Mouse (Mus musculus) embryonic facial prominence, embryonic 14.5 days (tissue): ENCODE results near the gene Ednrb. TPM values are rescaled to one million over a fixed set of nuclear protein-coding genes. Genes with fewer than 3 reads are reported as not detected.
A peak's percentile ranks its signal among the peaks of the same experiment; 100 is the strongest.

ENCODE experiments used
- ATAC-seq: fragments of 200-750 bp; cut with Nextera tagmentation; 2 replicates; pipeline ENCODE4 v1.8.0; 2017; ENCODE audit warnings: low read depth, moderate number of reproducible peaks, moderate TSS enrichment
- DNase-seq: peaks from one replicate; pipeline ENCODE4 v3.0.0-alpha.2; 2015; ENCODE audit warnings: low spot score
- H3K27ac ChIP-seq: fragments of 300-500 bp; sonication (generic); replicated peaks from 2 replicates; pipeline ENCODE4 v1.5.1; 2014; ENCODE audit warnings: low read depth, mild to moderate bottlenecking, low read length, moderate library complexity
- H3K27me3 ChIP-seq: fragments of 300-500 bp; sonication (generic); replicated peaks from 2 replicates; pipeline ENCODE4 v1.6.1; 2014; ENCODE audit warnings: low read length; ENCODE audit not compliant: control insufficient read depth, insufficient read depth
- H3K36me3 ChIP-seq: fragments of 300-500 bp; sonication (generic); 2 replicates; pipeline ENCODE4 v1.6.1; 2014; ENCODE audit warnings: low read length, mixed read lengths; ENCODE audit not compliant: control insufficient read depth, insufficient read depth
- H3K4me1 ChIP-seq: fragments of 300-500 bp; sonication (generic); 2 replicates; pipeline ENCODE4 v1.6.1; 2014; ENCODE audit warnings: antibody characterized with exemption, low read length; ENCODE audit not compliant: control insufficient read depth, insufficient read depth
- H3K4me2 ChIP-seq: fragments of 300-500 bp; sonication (generic); 2 replicates; pipeline ENCODE4 v1.6.1; 2014; ENCODE audit warnings: low read depth, mild to moderate bottlenecking, low read length, moderate library complexity, mixed read lengths
- H3K4me3 ChIP-seq: fragments of 300-500 bp; sonication (generic); 2 replicates; pipeline ENCODE4 v1.5.1; 2014; ENCODE audit warnings: low read depth, mild to moderate bottlenecking, low read length
- H3K9ac ChIP-seq: fragments of 300-500 bp; sonication (generic); 2 replicates; pipeline ENCODE4 v1.6.1; 2014; ENCODE audit warnings: low read depth, mild to moderate bottlenecking, low read length, moderate library complexity, mixed read lengths
- H3K9me3 ChIP-seq: fragments of 300-500 bp; sonication (generic); 2 replicates; pipeline ENCODE4 v1.6.1; 2016; ENCODE audit warnings: low read length; ENCODE audit not compliant: control insufficient read depth
- WGBS: fragments of 180-500 bp; shearing (Covaris S2); extraction: QIAGEN DNeasy Blood & Tissue Kit; methylation state at CpG from one replicate; pipeline ENCODE4 v1.1.7; 2014; 5-methylcytosine and 5-hydroxymethylcytosine counted together
- polyA plus RNA-seq: library from polyadenylated mRNA; unstranded; fragments of >200 nt; fragmentation: Nextera tagmentation; extraction: Ambion mirVana; gene quantifications from 2 replicates; pipeline ENCODE4 v1.2.1, GENCODE M21; 2014

The Ednrb gene
- polyA plus RNA-seq, 1 experiment from 2014 or later, result 51.4 TPM

DNA sequence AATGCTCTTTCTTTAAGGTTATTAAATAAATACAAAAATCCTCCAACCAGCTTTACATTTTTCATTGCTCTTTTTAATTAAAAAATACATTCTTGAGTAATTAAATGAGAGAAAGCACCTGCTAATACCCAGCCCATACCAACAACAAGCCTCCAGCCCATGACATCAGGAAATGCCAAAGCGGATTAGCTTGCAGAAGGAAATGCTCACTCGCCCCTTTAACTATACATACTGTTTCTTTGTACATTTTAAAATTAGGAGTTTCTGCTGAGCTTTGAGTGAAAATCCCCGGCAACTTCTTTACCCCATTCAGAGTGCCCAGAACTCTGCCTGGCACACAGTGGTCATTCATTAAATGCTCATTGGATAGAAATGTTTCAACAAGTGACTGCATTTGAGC, 10.1 kb downstream of the Ednrb start:
- DNase-seq, result no peak
- H3K9me3 ChIP-seq, result no peaks in the 10 kb centered on the region

GRCm38 (mm10) chr14:103832472-103832871, 11.7 kb downstream of the Ednrb start:
- Histone ChIP-seq H3K27me3 (no peaks in the 10 kb centered on the region), H3K4me1 (no peaks in the 10 kb centered on the region; the same call in 1 of the 2 replicates), H3K4me3 (no peak overlapping the region), H3K9ac (no peak overlapping the region), H3K9me3 (no peaks in the 10 kb centered on the region), H3K27ac (no peak overlapping the region), H3K4me2 (no peak overlapping the region), H3K36me3 (no peaks in the 10 kb centered on the region)
- DNase-seq (no peak), ATAC-seq (no peak)
- WGBS, result 79% methylated on average over 4 of the region's 4 CpGs

More for the DNA sequence above, 10.1 kb downstream of the Ednrb start:
- 59% methylated on average over 3 of the region's 3 CpGs for WGBS
- H3K9ac ChIP-seq, result no peak overlapping the region
- no peaks in the 10 kb centered on the region; the same call in 1 of the 2 replicates for H3K4me1 ChIP-seq
- no peak overlapping the region for H3K4me2 ChIP-seq
- H3K27ac ChIP-seq, result no peak overlapping the region
- no peaks in the 10 kb centered on the region for H3K27me3 ChIP-seq
- no peaks in the 10 kb centered on the region for H3K36me3 ChIP-seq
- no peak for ATAC-seq
- no peak overlapping the region for H3K4me3 ChIP-seq

- H3K9me3 ChIP-seq, result no peaks in the 10 kb centered on the region
- WGBS, result 76% methylated on average over 5 of the region's 5 CpGs
- no peaks in the 10 kb centered on the region for H3K36me3 ChIP-seq
- no peaks in the 10 kb centered on the region for H3K4me1 ChIP-seq
- no peak overlapping the region for H3K9ac ChIP-seq
- H3K4me3 ChIP-seq, result no peak overlapping the region
- no peaks in the 10 kb centered on the region for H3K27me3 ChIP-seq
- ATAC-seq (no peak), DNase-seq (no peak)
- no peak overlapping the region for H3K4me2 ChIP-seq
- H3K27ac ChIP-seq, result no peak overlapping the region
Measured at GRCm38 (mm10) chr14:103831007-103831406, 13.2 kb downstream of the Ednrb start.

- Histone ChIP-seq H3K4me3 (no peak overlapping the region), H3K27ac (no peak overlapping the region), H3K36me3 (no peaks in the 10 kb centered on the region), H3K4me2 (no peak overlapping the region), H3K9ac (no peak overlapping the region), H3K27me3 (no peaks in the 10 kb centered on the region), H3K9me3 (no peaks in the 10 kb centered on the region), H3K4me1 (no peaks in the 10 kb centered on the region)
- no peak for ATAC-seq
- WGBS, result 84% methylated on average over 9 of the region's 9 CpGs
- no peak for DNase-seq
Measured at GRCm38 (mm10) chr14:103826343-103826742, 17.9 kb downstream of the Ednrb start.

- Histone ChIP-seq H3K9me3 (no peaks in the 10 kb centered on the region), H3K4me1 (no peaks in the 10 kb centered on the region), H3K4me2 (no peak overlapping the region), H3K27me3 (no peaks in the 10 kb centered on the region), H3K27ac (no peak overlapping the region), H3K9ac (no peak overlapping the region), H3K4me3 (no peak overlapping the region), H3K36me3 (no peaks in the 10 kb centered on the region)
- DNase-seq (no peak), ATAC-seq (no peak)
- 91% methylated on average over 5 of the region's 5 CpGs for WGBS
Measured at GRCm38 (mm10) chr14:103825934-103826333, 18.3 kb downstream of the Ednrb start.

GRCm38 (mm10) chr14:103823501-103823900, 20.7 kb downstream of the Ednrb start:
- H3K27ac ChIP-seq, result no peak overlapping the region
- H3K36me3 ChIP-seq, result no peaks in the 10 kb centered on the region
- no peak overlapping the region for H3K9ac ChIP-seq
- no peaks in the 10 kb centered on the region for H3K9me3 ChIP-seq
- H3K4me3 ChIP-seq, result no peak overlapping the region
- H3K4me1 ChIP-seq, result no peaks in the 10 kb centered on the region
- no peaks in the 10 kb centered on the region for H3K27me3 ChIP-seq
- DNase-seq (no peak), ATAC-seq (no peak)
- no peak overlapping the region for H3K4me2 ChIP-seq
- 43% methylated on average over 7 of the region's 7 CpGs for WGBS

- H3K4me3 ChIP-seq, result no peak overlapping the region
- H3K9ac ChIP-seq, result no peak overlapping the region
- 53% methylated on average over 1 of the region's 1 CpGs for WGBS
Measured at GRCm38 (mm10) chr14:103822590-103822989, 21.6 kb downstream of the Ednrb start.

DNA sequence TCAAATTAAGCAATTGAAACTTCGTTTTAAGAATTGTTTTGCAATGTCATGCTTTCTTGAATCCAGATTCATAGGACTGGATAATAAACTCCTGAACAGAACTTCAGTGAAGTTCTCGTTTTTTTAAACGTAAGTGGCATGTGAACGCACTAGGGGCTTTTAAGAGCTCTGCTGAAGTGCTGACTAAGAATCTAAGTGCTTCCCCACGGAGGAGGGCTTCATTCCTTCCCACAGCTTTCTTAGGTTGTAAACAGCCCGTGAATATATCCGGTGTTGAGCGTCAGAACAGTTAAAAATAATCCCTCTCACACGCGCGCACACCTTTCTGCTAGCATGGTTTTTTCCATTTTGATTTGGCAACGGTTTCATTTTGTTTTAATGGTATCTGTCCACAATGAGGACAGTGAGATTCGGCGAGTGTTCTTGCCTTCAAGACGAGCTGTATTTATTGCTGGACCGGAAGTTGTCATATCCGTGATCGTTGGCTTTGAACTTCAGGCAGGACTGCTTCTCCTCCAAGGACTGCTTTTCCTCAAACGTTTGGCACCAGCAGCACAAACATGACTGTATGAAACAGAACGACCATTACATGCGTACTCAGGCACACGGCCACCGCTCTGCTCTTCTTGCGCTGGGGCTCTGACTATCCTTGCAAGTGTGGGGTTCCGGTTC, 27.4 kb downstream of the Ednrb start:
- no peak for ATAC-seq
- Histone ChIP-seq H3K36me3 (no peaks in the 10 kb centered on the region), H3K4me3 (no peak overlapping the region), H3K4me2 (no peak overlapping the region), H3K4me1 (no peaks in the 10 kb centered on the region), H3K27me3 (no peaks in the 10 kb centered on the region), H3K9me3 (no peaks in the 10 kb centered on the region), H3K27ac (no peak overlapping the region), H3K9ac (no peak overlapping the region)
- DNase-seq, result peak; percentile 27
- WGBS, result 76% methylated on average over 25 of the region's 25 CpGs

More at GRCm38 (mm10) chr14:103822590-103822989, 21.6 kb downstream of the Ednrb start:
- H3K9me3 ChIP-seq, result no peaks in the 10 kb centered on the region
- no peak for DNase-seq
- no peaks in the 10 kb centered on the region for H3K36me3 ChIP-seq
- H3K4me2 ChIP-seq, result no peak overlapping the region
- no peaks in the 10 kb centered on the region for H3K27me3 ChIP-seq
- no peak overlapping the region for H3K27ac ChIP-seq
- no peaks in the 10 kb centered on the region for H3K4me1 ChIP-seq
- no peak for ATAC-seq

DNA sequence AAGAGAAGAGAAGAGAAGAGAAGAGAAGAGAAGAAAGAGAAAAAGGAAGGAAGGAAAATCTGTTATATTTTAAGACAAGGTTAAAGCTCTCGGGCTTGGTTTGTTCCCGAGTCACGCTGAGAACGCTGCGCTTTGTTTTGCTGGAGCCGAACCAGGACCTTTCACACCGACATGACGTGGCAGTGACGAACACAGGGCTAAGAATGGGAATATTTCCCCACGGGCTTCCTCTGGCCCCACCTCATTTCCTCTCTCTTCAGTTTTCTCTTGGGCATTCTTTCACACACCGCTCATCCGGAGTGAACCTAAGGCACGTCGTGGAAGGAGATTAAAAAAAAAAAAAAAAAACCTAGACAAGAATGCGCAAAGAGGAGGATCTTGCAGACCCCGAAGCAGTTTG, 28.7 kb downstream of the Ednrb start:
- Histone ChIP-seq H3K27me3 (no peaks in the 10 kb centered on the region), H3K36me3 (no peaks in the 10 kb centered on the region), H3K9ac (no peak overlapping the region), H3K4me1 (no peaks in the 10 kb centered on the region), H3K4me2 (peak overlapping the region; percentile 20), H3K4me3 (no peak overlapping the region), H3K27ac (peak overlapping the region; percentile 44; the same call in 1 of the 2 replicates), H3K9me3 (no peaks in the 10 kb centered on the region)
- ATAC-seq (no peak), DNase-seq (peak; percentile 36)
- 57% methylated on average over 16 of the region's 16 CpGs for WGBS
